Mouse (Mus musculus): Measurements from ENCODE around the gene Wdr91.

GRCm38 (mm10) chr6:34895569-34895968 is 15.1 kb downstream of the Wdr91 start:
- no peak for TF ChIP-seq CTCF (conservative IDR thresholded peaks at IDR 0.05; ENCODE audit: low read length)
- TF ChIP-seq POU5F1 (IDR thresholded peaks at IDR 0.05; ENCODE audit: borderline replicate concordance, low read length), result no peak
- no peak for TF ChIP-seq NANOG (IDR thresholded peaks at IDR 0.05; ENCODE audit: borderline replicate concordance, low read length)

Data from E14TG2a.4 (cell line).